Mouse (Mus musculus): ENCODE measurements around the gene 9030612E09Rik.
A peak's percentile ranks its signal among the peaks of the same experiment; 100 is the strongest.

Gene 9030612E09Rik

GRCm38 (mm10) chr10:43174326-43175155 lies at the start of gene 9030612E09Rik, which contains the start of gene Sobp:
TSS of gene 9030612E09Rik (plus strand) at chr10:43174704.
TSS of gene Sobp (minus strand) at chr10:43174530.
- no peak for DNase-seq

DNA sequence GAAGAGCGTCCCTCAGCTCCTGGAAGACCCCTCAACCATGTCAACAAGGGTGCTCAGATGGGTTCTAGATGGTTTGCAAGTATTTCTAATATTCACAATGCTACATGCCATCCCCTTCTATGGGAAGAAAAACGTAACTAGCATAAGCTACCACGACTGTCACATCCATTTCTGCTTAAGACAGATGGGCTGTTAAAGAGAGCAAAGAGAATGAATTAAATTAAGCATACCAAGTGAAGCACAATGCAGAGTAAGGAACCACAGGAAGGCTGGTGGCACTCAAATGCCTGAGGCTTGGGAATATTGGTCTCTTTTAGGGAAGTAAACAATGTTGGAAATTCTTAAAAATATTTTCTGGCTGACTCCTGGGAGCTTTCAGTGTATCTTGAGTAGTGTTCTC lies 45.8 kb upstream of the 9030612E09Rik start:
- DNase-seq: no peak

DNA sequence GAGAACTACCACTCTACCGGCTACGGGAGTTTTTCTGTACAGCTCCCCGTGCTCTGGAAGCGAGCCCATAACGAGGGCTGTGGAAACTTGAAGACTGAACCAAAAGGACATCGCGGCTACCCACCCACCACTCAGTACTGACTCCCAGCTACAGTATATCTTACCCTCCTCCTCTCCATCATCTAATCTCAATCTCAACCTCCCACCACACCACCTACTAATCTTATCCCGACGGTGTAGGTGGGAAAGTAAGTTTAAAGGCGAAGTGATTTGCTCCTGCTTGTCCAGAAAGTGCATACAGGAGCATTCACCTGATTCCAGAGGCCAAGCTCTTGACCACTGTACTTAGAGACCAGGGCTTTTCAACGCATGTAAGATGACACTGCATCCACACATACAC lies 40.5 kb upstream of the 9030612E09Rik start:
- DNase-seq: no peak

DNA sequence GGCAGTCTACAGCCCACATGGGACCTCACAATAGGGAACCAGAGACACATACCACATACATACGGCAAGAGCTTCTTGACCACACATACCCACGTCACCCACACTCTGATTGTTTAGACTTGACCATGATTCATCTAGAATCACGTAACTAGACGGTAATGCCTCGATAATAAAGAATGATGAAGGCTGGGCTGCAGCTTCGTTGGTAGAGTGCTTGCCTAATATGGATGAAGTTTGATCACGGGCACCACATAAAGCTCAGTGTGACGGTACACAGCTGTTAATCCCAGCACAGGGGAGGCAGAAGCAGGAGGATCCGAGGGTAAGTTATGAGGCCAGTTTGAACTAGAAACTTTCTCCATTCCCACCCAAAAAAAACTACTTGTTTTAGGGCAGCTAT lies 31.3 kb upstream of the 9030612E09Rik start:
- DNase-seq: no peak

DNA sequence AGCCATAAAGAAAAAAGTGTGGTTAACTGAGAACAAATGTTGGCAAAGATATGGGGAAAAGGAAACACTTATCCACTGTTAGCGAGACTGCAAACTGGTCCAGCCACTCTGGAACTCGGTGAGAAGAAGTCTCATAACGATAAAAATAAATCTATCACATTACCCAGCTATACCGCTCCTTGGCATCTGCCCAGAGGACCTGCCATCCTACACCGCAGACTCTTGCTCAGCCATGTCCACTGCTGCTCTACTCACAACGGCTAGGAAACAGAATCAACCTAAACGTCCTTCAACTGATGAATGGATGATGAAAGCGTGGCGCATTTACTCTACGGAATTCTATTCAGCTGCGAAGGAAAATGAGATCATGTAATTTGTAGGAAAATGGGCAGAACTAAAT lies 26.0 kb upstream of the 9030612E09Rik start:
- no peak for DNase-seq

- no peak for DNase-seq
Observed at GRCm38 (mm10) chr10:43152643-43153042, 21.9 kb upstream of the 9030612E09Rik start.

DNA sequence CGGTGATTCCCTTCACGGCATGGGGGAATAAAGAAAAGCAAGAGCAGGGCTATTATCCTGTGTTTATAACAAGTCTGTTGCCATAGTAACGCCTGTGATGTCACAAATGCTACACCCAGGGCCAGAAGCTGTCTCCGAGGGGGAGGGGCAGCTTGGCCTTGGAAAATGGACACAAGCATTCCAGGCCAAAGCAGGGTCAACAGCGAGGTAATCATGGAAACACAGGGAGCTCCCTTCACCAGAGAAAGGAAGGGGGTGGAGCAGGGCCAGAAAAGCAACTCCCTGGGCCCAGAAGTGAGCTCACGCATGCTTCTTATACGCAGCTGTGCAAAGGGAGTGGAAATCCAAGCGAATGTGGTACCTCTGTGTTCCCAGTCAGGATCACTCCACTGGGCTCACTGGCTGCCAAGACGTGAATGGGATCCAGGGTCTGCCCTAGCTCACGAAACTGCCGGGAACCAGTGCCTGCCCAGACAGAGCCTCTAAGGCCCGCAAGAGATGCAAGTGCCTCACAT lies 19.4 kb upstream of the 9030612E09Rik start:
- peak; percentile 32 to 62 for DNase-seq

- no peak for DNase-seq
Observed at GRCm38 (mm10) chr10:43158917-43159316, 15.6 kb upstream of the 9030612E09Rik start.

DNA sequence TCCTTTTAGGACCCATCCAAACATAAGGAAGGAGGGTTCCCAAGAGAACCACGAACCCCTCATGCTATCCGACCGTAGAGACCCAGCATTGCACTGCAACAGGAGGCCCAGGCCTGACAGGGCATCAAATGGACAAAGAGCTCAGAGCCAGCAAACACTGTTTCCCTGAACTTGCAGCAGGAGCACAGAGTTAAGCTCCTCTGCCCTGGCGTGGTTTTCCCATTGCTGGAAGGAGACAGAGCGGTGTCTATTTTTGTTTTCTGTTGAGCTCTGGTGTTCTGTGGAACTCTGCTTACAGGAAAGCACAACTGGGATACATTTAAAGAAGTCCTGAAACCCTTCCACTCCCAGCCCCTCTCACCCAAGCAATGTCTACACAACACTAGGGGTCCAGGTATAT lies 15.2 kb upstream of the 9030612E09Rik start:
- no peak for DNase-seq

DNA sequence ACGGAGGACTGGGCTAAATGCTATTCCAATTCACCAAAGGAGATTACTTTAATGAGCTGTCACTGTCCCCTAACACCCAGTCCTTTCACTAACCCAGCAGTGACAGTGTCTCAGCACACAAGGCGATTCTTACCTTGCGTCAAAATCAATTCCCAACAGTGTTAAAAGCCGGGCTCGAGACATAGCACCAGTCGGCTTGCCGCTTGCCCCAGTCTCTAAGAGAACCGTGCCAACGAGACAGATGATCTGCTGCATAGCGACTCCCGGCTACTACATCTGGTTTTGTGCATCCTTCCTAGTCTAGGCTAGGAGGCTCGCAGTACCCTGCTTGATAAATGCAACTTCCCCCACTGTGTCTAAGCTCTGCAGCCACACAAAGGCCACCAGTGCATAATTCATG lies 12.2 kb upstream of the 9030612E09Rik start:
- no peak for DNase-seq

GRCm38 (mm10) chr10:43164406-43164805 lies 10.1 kb upstream of the 9030612E09Rik start:
- no peak for DNase-seq

DNA sequence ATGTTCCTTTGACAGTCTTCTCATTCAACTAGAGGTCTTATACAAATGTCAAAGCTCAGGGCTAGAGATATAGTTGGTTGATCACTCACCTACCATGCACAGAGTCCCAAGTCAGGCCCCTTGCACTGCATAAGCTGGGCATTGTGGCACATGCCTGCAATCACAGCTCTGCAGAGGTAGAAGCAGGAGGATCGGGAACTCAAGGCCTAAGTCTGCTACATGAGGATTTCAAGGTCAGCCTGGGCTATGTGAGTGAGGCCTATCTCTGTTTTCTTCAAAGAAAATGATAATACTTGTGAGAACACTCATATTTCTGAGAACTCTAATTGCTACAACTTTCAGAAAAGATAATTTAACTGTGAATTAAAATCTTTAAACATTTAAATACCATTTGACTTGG lies 8.4 kb upstream of the 9030612E09Rik start:
- no peak for DNase-seq

DNA sequence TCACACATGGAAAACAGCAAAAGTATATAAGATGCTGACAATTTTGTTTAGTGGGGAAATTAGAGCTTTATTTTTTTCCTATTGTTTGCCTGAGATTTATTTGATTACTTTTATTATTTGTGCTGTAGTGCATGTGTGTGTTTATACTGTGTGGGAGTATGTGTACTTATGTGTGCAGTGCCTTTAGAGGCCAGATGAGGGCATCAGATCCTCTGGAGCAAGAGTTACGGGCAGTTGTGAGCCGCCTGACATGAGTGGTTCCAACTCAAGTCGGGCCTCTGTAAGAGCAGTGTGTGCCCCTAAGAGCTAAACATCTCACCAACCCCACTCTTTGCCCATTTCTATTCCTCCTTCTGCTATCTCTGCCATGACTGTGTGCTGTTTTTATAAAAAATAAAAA lies 7.7 kb upstream of the 9030612E09Rik start:
- DNase-seq: no peak

DNA sequence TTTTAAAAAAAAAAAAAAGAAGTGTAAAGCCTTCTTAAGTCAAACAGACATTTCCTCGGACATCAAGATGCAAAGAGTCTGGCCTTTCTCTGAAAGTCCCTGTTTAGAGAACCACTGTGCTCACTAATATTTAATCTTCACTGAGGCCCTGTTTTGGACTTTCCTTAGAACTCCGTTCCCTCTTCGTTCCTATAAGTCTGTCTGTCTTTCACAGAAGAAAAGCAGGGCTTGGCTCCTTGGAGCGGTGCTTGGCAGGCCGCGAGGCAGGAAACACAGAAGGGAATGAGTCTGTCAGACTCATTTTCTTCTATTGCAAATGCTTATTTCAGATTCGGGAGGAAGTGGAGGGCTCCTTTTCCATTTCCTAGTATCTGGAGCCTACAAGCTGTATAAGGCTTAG lies 5.7 kb upstream of the 9030612E09Rik start:
- no peak for DNase-seq

GRCm38 (mm10) chr10:43171106-43171505 lies 3.4 kb upstream of the 9030612E09Rik start:
- no peak for DNase-seq

- no peak for DNase-seq
Observed at GRCm38 (mm10) chr10:43172066-43172465, 2.4 kb upstream of the 9030612E09Rik start.

DNA sequence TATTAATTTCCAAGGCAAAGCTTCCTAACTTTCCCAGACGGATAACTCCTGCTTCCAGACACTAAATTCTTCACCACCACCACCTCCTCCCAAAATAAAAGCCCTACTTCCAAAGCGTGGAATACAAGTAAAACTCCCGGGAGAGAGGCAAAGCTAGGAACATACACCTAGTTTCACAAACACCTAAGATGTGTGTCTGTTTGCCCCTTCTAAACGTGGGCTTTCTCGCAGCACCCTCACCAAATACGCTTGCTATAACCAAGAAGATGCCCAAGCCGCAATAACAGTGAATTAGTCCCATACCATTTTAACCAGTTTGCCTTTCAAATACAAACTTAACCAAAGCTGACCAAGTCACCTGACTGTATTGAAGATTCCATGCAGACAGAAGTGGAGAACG lies 1.9 kb upstream of the 9030612E09Rik start:
- no peak for DNase-seq

DNA sequence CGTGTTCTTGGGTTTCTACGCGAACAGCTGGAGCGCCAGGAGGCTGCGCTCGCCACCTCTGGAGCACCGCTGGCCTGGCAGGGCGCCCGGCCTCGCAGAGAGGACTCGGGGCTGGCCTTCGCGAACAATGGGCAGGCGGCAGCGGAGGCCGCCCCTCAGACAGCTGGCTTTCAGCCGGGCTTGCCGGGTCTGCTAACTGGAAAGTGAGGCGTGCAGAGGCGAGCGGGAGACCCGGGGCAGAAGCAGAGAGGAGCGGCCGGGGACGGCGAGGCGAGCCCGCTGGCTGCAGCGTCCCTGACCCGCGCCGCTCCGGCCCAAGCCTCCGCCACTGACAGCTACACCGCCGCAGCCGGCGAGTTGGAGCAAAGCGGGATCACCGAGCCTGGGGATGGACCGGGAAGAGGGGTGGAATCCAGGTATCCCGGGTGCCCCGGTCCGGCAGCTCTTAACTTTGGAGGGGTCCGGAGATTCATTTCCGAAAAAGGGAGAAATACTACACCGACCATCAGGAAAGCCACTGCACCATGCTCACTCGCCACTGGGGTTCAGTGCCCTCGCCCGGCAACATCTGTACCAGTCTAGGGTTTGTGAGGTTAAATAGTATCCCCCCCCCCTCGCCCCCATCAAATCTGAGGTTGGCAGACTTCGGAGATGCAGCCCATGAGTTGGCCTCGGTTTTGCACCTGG lies 1.2 kb upstream of the 9030612E09Rik start:
- DNase-seq: peak; percentile 32 to 39

DNA sequence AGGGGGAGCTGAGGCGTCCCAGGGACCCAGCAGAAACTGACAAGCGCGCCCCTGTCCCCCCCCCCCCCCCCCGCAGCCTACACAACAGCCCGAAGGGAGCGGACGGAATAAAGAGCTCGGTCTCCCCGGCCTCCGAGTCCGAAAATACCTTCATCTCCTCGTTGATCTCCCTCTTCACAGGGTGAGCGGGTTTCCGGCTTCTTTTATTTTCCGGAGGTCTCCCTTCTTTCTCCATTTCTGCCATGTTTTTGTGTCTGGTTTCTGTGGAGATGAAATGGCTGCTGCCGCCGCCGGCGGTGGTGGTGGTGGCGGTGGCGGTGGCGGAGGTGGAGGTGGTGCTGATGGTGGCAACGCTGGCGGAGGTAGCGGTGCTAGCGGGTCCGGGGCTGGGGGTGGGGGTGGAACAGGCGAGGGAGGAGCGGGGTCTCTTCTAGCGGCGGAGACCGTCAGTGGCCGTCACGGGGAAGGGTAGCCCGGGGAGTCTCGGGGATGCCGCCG lies 627 bp upstream of the 9030612E09Rik start:
- DNase-seq: no peak

GRCm38 (mm10) chr10:43175156-43175601 lies 675 bp downstream of the 9030612E09Rik start:
- no peak for DNase-seq

- DNase-seq: no peak
Observed at GRCm38 (mm10) chr10:43180313-43180912, 5.9 kb downstream of the 9030612E09Rik start.

DNA sequence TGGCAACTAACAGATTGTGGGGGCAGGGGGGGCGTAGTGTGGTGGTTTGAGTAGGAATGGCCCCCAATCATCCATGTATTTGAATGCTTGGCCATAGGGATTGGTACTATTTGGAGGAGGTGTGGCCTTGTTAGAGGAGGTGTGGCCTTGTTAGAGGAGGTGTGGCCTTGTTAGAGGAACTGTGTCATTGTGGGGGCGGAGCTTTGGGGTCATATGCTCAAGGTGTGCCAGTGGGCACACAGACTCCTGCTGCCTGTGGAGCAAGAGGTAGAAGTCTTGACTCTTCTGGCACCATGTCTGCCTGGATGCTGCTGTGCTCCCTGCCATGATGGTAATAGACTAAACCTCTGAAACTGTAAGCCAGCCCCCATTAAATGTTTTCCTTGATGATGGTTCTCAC lies 25.7 kb downstream of the 9030612E09Rik start:
- no peak for DNase-seq

DNA sequence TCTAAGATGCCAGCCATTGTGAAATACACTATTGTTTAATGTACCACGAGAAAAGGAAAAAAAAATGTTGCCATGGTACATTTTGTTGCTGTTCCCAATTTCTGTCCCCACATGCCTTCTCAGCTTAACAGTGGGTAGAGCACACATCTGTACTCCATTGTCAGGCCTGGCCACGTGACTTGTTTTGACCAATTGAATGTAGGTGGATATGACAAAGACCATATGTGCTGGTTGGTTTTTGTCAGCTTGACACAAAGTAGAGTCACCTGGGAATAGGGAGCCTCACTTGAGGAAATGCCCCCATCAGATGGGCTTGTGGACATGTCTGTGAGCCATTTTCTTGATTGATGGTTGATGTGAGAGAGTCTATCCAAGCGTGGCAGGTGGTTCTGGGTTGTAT lies 29.4 kb downstream of the 9030612E09Rik start:
- no peak for DNase-seq

Measured in lung, adult 18-20 months (tissue).